Mouse (Mus musculus) liver, postnatal 0 days (tissue): ENCODE results near the gene Olfr1380. TPM values are rescaled to one million over a fixed set of nuclear protein-coding genes. Genes with fewer than 3 reads are reported as not detected.
"Not testable (repeated sequence)": the region's sequence is repeated elsewhere in the genome, so short reads cannot be mapped to it uniquely, and the experiment has no call there.

Source experiments
- ATAC-seq: fragments of 200-750 bp; cut with Nextera tagmentation; 2 replicates; pipeline ENCODE4 v1.8.0; 2017; ENCODE audit warnings: mild to moderate bottlenecking, moderate library complexity
- DNase-seq: peaks from one replicate; pipeline ENCODE4 v3.0.0-alpha.2; 2016
- H3K27ac ChIP-seq: fragments of 300-500 bp; sonication (generic); 2 replicates; pipeline ENCODE4 v1.5.1; 2014; ENCODE audit warnings: antibody characterized with exemption, moderate library complexity, mild to moderate bottlenecking, low read depth
- H3K27me3 ChIP-seq: fragments of 300-500 bp; sonication (generic); 2 replicates; pipeline ENCODE4 v1.6.1; 2014; ENCODE audit warnings: low read length, control low read depth, mixed read lengths; ENCODE audit not compliant: insufficient read depth
- H3K36me3 ChIP-seq: fragments of 300-500 bp; sonication (generic); replicated peaks from 2 replicates; pipeline ENCODE4 v1.6.1; 2014; ENCODE audit warnings: mild to moderate bottlenecking, control low read depth, low read length, moderate library complexity, mixed read lengths; ENCODE audit not compliant: insufficient read depth
- H3K4me1 ChIP-seq: fragments of 300-500 bp; sonication (generic); 2 replicates; pipeline ENCODE4 v1.6.1; 2014; ENCODE audit warnings: antibody characterized with exemption, mild to moderate bottlenecking, control low read depth; ENCODE audit not compliant: insufficient read depth
- H3K4me2 ChIP-seq: fragments of 300-500 bp; sonication (generic); 2 replicates; pipeline ENCODE4 v1.6.1; 2014; ENCODE audit warnings: low read depth, mild to moderate bottlenecking, low read length, moderate library complexity, mixed read lengths
- H3K4me3 ChIP-seq: fragments of 300-500 bp; sonication (generic); 2 replicates; pipeline ENCODE4 v1.5.1; 2014; ENCODE audit warnings: low read depth, low read length
- H3K9ac ChIP-seq: fragments of 300-500 bp; sonication (generic); replicated peaks from 2 replicates; pipeline ENCODE4 v1.6.1; 2014; ENCODE audit warnings: mild to moderate bottlenecking, moderate library complexity
- H3K9me3 ChIP-seq: fragments of 300-500 bp; sonication (generic); 2 replicates; pipeline ENCODE4 v1.6.1; 2016; ENCODE audit warnings: mild to moderate bottlenecking, control low read depth, low read length, mixed read lengths
- CTCF ChIP-seq: sonication (generic); IDR thresholded peaks from 2 replicates; pipeline ENCODE4 v1.5.1; 2016; ENCODE audit warnings: antibody characterized with exemption, low read depth
- EP300 ChIP-seq: IDR thresholded peaks from 2 replicates; pipeline ENCODE4 v1.6.1; 2016; ENCODE audit warnings: antibody characterized with exemption, low read depth, mild to moderate bottlenecking
- WGBS: fragments of 180-500 bp; shearing (Covaris S2); extraction: QIAGEN DNeasy Blood & Tissue Kit; methylation state at CpG from one replicate; pipeline ENCODE4 v1.1.7; 2014; ENCODE audit not compliant: insufficient replicate concordance; 5-methylcytosine and 5-hydroxymethylcytosine counted together
- polyA plus RNA-seq: library from polyadenylated mRNA; unstranded; fragments of >200 nt; fragmentation: Nextera tagmentation; extraction: Ambion mirVana; gene quantifications from 2 replicates; pipeline ENCODE4 v1.2.1, GENCODE M21; 2015

The Olfr1380 gene
- not detected in 2 replicates for polyA plus RNA-seq

GRCm38 (mm10) chr11:49556578-49556977 is at the start of gene Olfr1380:
Gene Olfr1380 (plus strand): TSS chr11:49556878.
- not testable (repeated sequence) for ATAC-seq, H3K9ac ChIP-seq, H3K27me3 ChIP-seq, DNase-seq, H3K4me1 ChIP-seq, H3K4me3 ChIP-seq, H3K4me2 ChIP-seq, H3K9me3 ChIP-seq, H3K27ac ChIP-seq, H3K36me3 ChIP-seq
- WGBS: 71% methylated on average over 5 of the region's 5 CpGs

- Histone ChIP-seq H3K9ac (no peak overlapping the region), H3K9me3 (no peaks in the 10 kb centered on the region), H3K36me3 (no peaks in the 10 kb centered on the region), H3K27me3 (no peaks in the 10 kb centered on the region), H3K27ac (no peak overlapping the region), H3K4me1 (no peaks in the 10 kb centered on the region), H3K4me2 (no peak overlapping the region), H3K4me3 (no peak overlapping the region)
- DNase-seq (no peak), ATAC-seq (no peak)
- no peak for TF ChIP-seq EP300
- TF ChIP-seq CTCF: no peak
- 57% methylated on average over 5 of the region's 5 CpGs for WGBS
These were observed 38.6 kb upstream of the Olfr1380 start for GRCm38 (mm10) chr11:49518086-49518485.

DNA sequence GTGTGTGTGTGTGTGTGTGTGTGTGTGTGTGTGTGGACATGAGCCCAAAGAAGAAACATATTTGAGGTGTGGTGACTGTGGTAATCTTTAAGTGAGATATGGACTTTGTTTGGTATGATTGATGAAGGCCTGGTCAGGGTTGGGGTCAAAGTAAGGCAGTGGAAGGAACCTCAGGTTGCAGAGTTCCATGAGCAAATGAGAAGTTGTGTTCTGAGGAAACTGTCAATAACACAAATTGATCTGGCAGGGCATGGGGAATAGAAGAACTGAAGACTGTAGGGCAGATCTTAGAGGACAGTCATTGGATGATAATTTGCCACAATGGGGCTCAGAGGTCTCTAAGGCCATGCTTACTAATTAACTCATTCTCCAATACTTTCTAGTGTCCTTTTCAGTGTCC is 37.3 kb upstream of the Olfr1380 start, which contains the start of gene Olfr1383:
Gene Olfr1383, plus strand, starts transcription at position 301 of the 400 bp plus-strand sequence.
- TF ChIP-seq EP300 (no peak), CTCF (no peak)

DNA sequence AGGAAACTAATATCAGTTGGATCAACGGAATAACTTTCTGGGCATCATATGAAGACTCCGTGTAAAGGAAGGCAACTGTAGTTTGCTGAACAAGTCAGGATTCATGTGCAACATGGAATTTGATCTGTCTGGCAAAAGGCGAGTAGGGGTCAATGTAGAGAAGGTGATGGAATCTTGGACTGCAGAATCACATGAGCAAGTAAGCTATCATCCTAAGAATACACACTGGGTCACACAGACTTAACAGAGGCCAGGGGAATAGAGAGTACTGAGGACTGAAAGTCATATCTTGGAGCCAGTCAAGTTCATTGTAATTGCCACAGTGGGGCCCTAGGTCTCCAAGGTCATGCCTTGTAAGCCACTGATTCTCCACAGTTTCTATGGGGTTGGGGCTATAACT is 28.7 kb upstream of the Olfr1380 start, which contains the start of gene Olfr1382:
Gene Olfr1382, plus strand, starts transcription at position 301 of the 400 bp plus-strand sequence.
- 71% methylated on average over 3 of the region's 3 CpGs for WGBS
- no peak for ATAC-seq

More for the DNA sequence above, 37.3 kb upstream of the Olfr1380 start, which contains the start of gene Olfr1383:
- H3K27me3 ChIP-seq: no peaks in the 10 kb centered on the region
- no peak within 1 kb of the TSS for H3K4me3 ChIP-seq
- no peaks in the 10 kb centered on the region for H3K9me3 ChIP-seq
- no peak for DNase-seq
- no peak within 1 kb of the TSS for H3K9ac ChIP-seq
- H3K36me3 ChIP-seq: no peaks in the 10 kb centered on the region
- ATAC-seq: no peak
- no peak within 1 kb of the TSS for H3K4me2 ChIP-seq
- no peaks in the 10 kb centered on the region for H3K4me1 ChIP-seq
- H3K27ac ChIP-seq: no peak within 1 kb of the TSS

DNA sequence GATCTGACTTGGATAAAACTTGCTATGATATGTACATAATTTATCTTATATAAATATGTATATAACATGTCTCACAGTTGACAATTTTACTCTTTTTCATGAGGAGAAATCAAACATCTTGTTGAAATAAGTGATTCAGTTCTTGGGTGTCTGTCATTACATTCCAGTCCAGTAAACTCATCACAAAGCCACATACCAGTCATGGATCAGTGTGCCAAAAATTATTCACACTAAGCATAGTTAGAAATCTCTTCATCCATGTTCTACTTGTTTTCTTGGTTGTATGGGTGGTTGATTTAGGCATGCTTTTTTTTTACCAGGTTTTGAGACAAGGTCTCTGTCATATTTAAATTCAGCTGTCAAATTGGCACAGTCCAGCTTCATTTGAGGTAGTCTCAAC is 23.9 kb upstream of the Olfr1380 start:
- Histone ChIP-seq H3K9me3 (no peaks in the 10 kb centered on the region), H3K4me3 (no peak overlapping the region), H3K4me2 (no peak overlapping the region), H3K27ac (no peak overlapping the region), H3K36me3 (no peaks in the 10 kb centered on the region), H3K4me1 (no peaks in the 10 kb centered on the region), H3K9ac (no peak overlapping the region), H3K27me3 (no peaks in the 10 kb centered on the region)
- no peak for DNase-seq
- ATAC-seq: no peak
- TF ChIP-seq CTCF (no peak), EP300 (no peak)

More for the DNA sequence above, 28.7 kb upstream of the Olfr1380 start, which contains the start of gene Olfr1382:
- Histone ChIP-seq H3K27ac (no peak within 1 kb of the TSS), H3K4me3 (no peak within 1 kb of the TSS), H3K36me3 (no peaks in the 10 kb centered on the region), H3K4me2 (no peak within 1 kb of the TSS), H3K4me1 (no peaks in the 10 kb centered on the region), H3K27me3 (no peaks in the 10 kb centered on the region), H3K9ac (no peak within 1 kb of the TSS), H3K9me3 (no peaks in the 10 kb centered on the region)
- DNase-seq: no peak
- TF ChIP-seq CTCF (no peak), EP300 (no peak)

- TF ChIP-seq CTCF: 0 out of 2 replicates have a peak, but pooled peaks have one; percentile 18
- 73% methylated on average over 2 of the region's 2 CpGs for WGBS
- ATAC-seq, H3K4me2 ChIP-seq, H3K9me3 ChIP-seq, H3K4me1 ChIP-seq, H3K27ac ChIP-seq, H3K27me3 ChIP-seq, H3K36me3 ChIP-seq, DNase-seq, H3K4me3 ChIP-seq, H3K9ac ChIP-seq: not testable (repeated sequence)
These were observed 20.0 kb upstream of the Olfr1380 start for GRCm38 (mm10) chr11:49536631-49537030.

- DNase-seq, H3K9me3 ChIP-seq, H3K4me1 ChIP-seq, ATAC-seq, H3K27ac ChIP-seq, H3K27me3 ChIP-seq, H3K9ac ChIP-seq, H3K4me3 ChIP-seq, H3K4me2 ChIP-seq, H3K36me3 ChIP-seq: not testable (repeated sequence)
- WGBS: 63% methylated on average over 3 of the region's 3 CpGs
These were observed 13.5 kb upstream of the Olfr1380 start, which contains the start of gene Olfr1381 for GRCm38 (mm10) chr11:49543149-49543548. Gene Olfr1381 (plus strand): TSS chr11:49543449.
